Mouse (Mus musculus): ENCODE data around the gene Pla2g4a. TPM values are rescaled to one million over a fixed set of nuclear protein-coding genes. Genes with fewer than 3 reads are reported as not detected.

The Pla2g4a gene
- polyA plus RNA-seq (2016; fragmentation: Nextera tagmentation; extraction: Ambion mirVana), result 6.3 and 13.7 TPM in 2 replicates

DNA sequence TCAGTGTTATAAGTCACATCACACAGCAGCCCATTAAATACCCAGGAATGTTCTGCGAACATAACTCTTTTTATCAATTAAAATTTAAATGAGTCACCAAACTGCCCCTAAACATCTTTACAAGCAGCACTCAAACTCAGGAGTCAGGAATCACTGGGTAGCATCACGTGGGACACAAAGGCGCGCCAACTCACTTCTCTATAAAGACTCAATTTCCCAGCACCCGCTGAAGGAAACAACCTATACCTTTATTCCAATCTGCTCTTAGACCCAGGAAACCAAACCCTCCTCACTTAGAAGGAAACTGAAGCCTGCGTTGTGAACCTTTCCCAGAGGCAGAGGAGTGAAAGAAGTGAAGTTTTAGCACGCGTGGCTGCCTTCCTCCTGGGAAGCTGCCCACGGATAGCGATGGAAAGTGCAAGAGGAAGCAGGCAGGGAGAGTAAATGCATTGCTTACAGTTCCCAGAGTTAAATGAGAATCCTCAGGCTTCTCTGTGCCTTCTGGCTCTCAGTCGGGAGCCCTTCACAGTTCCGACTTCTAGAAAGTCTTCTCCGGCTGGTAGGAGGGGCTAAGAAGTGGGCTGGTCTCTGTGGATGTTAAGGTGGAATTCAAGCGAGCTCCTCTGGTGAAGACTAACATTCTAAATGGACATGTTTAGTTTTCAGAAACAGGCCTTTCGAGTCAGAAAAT is at the start of gene Pla2g4a:
TSS of gene Pla2g4a (minus strand) at position 557 of the 691 bp plus-strand sequence.
- 16% methylated on average over 15 of the region's 15 CpGs for WGBS
- Histone ChIP-seq H3K36me3 (no peaks in the 10 kb centered on the region), H3K27ac (peak within 1 kb of the TSS; percentile 76; the same call in 1 of the 2 replicates), H3K4me1 (no peaks in the 10 kb centered on the region), H3K27me3 (ENCODE audit: insufficient read depth, poor library complexity, severe bottlenecking) (no peaks in the 10 kb centered on the region), H3K9me3 (no peaks in the 10 kb centered on the region), H3K4me3 (peak within 1 kb of the TSS; percentile 59)
- no peak for DNase-seq (ENCODE audit: low spot score)

DNA sequence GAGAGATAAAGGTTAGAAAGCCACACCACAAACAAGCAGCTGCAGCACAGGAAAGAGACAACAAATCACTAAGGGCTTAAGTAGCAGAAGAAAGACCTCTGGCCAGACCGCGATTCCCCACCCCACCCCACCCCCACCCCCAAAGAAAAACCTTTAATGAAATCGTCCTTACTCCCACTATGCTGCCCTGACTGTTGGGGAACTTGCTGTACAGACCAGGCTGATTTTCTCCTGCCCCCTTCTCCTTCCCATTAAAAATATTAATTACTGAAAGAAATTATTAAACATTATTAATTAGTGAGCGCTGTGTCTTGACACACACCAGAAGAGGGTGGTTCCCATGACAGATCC is 49.5 kb upstream of the Pla2g4a start:
- no peaks in the 10 kb centered on the region for H3K4me1 ChIP-seq
- no peaks in the 10 kb centered on the region for H3K36me3 ChIP-seq
- no peaks in the 10 kb centered on the region for H3K9me3 ChIP-seq
- H3K4me3 ChIP-seq, result no peak overlapping the region
- H3K27ac ChIP-seq, result no peak overlapping the region
- WGBS, result 59% methylated on average over 4 of the region's 4 CpGs
- no peaks in the 10 kb centered on the region for H3K27me3 ChIP-seq (ENCODE audit: insufficient read depth, poor library complexity, severe bottlenecking)
- no peak for DNase-seq (ENCODE audit: low spot score)

DNA sequence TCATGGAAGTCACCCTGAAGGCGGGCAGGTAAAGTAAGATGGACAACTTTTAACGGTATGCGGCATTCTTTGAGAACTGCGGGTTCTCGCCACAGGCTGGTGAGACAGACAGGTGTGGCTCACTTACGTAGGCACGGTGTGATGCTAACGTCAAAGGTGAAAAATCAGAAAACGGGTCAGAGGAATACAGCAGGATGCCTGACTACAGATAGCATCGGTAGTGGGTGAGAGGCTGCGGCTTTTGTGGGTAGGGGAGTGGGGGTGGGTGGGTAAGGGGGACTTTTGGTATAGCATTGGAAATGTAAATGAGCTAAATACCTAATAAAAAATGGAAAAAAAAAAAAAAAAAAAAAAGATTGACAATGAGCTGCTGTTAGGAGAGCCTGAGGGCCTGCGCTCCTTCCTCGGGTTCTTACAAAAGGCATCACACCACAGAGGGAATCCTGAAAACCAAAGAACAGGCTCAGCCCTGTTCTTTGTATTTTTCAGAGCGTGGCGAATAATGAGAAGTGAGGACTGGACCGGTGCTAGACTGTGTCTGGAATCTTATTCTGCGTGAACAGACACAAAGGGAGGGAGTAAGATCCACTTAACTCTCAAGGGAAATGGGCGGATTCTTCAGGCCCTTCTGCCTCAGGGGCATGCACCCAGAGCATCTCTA is 49.0 kb upstream of the Pla2g4a start:
- H3K27me3 ChIP-seq (ENCODE audit: insufficient read depth, poor library complexity, severe bottlenecking), result no peaks in the 10 kb centered on the region
- H3K9me3 ChIP-seq, result no peaks in the 10 kb centered on the region
- no peaks in the 10 kb centered on the region for H3K36me3 ChIP-seq
- H3K4me1 ChIP-seq, result no peaks in the 10 kb centered on the region
- WGBS, result 84% methylated on average over 18 of the region's 18 CpGs
- no peak overlapping the region for H3K27ac ChIP-seq
- no peak overlapping the region for H3K4me3 ChIP-seq
- no peak for DNase-seq (ENCODE audit: low spot score)

DNA sequence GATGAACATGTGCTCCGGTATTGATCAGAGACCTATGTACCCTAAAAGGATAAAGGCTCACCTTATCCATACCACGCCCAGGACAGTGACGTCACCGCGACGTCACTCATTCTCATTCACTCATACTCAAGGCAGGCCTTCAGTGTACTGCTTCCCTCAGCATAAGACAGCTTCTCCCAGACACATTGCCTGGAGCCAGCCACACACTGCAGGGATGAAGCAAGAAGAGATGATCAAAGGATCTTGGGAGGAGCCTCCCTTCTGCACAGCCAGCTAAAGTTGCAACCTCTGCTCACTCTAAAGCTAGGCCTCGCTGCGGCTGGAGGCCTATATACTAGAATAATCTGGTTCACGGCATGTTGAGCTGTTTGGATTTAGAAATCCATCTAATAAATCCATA is 48.0 kb upstream of the Pla2g4a start:
- 85% methylated on average over 9 of the region's 9 CpGs for whole genome bisulfite sequencing
- no peaks in the 10 kb centered on the region for H3K9me3 ChIP-seq
- H3K4me1 ChIP-seq, result no peaks in the 10 kb centered on the region
- no peak for DNase-seq (ENCODE audit: low spot score)
- H3K36me3 ChIP-seq, result no peaks in the 10 kb centered on the region
- H3K27ac ChIP-seq, result no peak overlapping the region
- no peak overlapping the region for H3K4me3 ChIP-seq
- no peaks in the 10 kb centered on the region for H3K27me3 ChIP-seq (ENCODE audit: insufficient read depth, poor library complexity, severe bottlenecking)

DNA sequence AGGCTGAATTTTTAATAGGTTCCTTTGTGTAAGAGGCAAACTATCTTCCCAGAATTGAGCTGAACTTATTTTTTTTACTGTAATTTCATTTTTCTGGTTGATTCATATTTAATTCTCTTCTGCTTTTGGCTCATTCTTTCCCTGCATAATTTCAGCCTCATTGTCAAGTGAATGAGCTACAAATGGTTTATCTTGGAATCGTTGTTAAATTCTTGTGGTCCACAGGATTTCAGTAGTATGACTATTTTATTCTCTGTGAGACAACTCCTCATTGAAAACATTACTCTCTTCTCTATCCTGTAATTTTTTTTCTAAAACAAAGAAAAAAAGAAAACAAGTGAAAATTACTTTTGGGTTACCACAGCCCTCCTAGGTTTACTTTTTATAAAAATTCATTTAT is 14.5 kb upstream of the Pla2g4a start:
- no peak for DNase-seq (ENCODE audit: low spot score)
- 87% methylated on average over 1 of the region's 1 CpGs for WGBS
- Histone ChIP-seq H3K9me3 (no peaks in the 10 kb centered on the region), H3K36me3 (no peaks in the 10 kb centered on the region), H3K27ac (no peak overlapping the region), H3K27me3 (ENCODE audit: insufficient read depth, poor library complexity, severe bottlenecking) (no peaks in the 10 kb centered on the region), H3K4me3 (no peak overlapping the region), H3K4me1 (no peaks in the 10 kb centered on the region)

DNA sequence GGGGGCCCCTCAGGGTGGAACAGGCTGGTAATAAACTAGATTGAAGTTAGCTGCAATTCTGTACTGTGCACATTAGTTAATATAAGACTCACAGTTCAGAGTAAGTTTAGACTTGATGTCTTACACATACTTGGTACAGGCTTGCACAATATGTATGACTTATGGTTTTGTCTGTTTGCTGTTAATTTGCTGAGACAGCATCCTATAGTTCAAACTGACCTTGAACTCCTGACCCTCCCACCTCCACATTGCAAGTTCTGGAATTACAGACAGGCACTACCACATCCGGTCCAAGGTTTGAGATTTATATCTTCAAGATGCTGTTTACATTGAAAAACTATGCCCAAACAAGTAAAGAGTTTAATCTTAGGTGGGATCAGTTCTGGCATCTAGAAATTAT is 4.7 kb upstream of the Pla2g4a start:
- no peak for DNase-seq (ENCODE audit: low spot score)
- H3K27me3 ChIP-seq (ENCODE audit: insufficient read depth, poor library complexity, severe bottlenecking), result no peaks in the 10 kb centered on the region
- no peaks in the 10 kb centered on the region for H3K9me3 ChIP-seq
- no peaks in the 10 kb centered on the region for H3K4me1 ChIP-seq
- no peaks in the 10 kb centered on the region for H3K36me3 ChIP-seq
- H3K27ac ChIP-seq, result no peak overlapping the region
- no peak overlapping the region for H3K4me3 ChIP-seq
- WGBS, result 78% methylated on average over 1 of the region's 1 CpGs

DNA sequence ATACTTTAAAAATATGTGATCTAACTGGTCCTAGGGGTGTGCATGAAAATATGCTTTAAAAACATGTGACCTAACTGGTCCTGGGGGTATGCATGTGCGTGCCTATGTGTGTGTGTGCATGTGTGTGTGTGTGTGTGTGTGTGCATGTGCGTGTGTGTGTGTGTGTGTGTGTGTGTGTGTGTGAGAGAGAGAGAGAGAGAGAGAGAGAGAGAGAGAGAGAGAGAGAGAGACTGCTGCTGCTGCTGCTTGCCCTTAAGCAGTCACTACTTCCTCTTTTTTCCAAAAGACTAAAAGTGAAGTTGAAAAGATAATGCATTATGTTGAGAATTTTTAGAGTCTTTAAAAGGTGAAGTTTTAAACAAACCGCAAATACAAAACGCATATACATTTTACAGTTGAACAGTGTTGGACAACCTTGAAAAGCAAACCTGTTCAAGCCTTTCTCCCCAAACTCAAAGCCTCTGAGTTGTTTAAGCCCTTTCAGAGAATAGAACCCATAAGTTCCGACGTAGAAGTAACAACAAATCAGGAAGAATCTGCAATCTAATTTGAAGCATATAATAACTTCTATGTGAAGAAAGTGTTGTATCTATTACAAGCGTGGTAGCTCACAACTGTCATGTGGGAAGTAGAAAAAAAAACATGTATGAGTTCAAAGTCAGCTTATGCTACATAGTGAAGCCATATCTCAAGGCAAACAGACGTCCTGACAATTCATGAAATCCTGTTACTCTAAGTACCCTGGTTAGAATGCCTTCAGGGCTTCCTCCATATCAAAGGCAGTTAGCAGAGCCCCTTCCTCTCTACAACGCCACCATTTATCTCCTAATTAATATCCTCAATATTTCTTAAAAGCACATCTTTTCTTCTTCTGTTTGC is 574 bp upstream of the Pla2g4a start:
- Histone ChIP-seq H3K4me1 (no peaks in the 10 kb centered on the region), H3K9me3 (no peaks in the 10 kb centered on the region), H3K27me3 (ENCODE audit: insufficient read depth, poor library complexity, severe bottlenecking) (no peaks in the 10 kb centered on the region), H3K36me3 (no peaks in the 10 kb centered on the region), H3K27ac (no peak overlapping the region), H3K4me3 (peak overlapping the region; percentile 59)
- DNase-seq (ENCODE audit: low spot score), result no peak
- WGBS, result 72% methylated on average over 9 of the region's 9 CpGs

DNA sequence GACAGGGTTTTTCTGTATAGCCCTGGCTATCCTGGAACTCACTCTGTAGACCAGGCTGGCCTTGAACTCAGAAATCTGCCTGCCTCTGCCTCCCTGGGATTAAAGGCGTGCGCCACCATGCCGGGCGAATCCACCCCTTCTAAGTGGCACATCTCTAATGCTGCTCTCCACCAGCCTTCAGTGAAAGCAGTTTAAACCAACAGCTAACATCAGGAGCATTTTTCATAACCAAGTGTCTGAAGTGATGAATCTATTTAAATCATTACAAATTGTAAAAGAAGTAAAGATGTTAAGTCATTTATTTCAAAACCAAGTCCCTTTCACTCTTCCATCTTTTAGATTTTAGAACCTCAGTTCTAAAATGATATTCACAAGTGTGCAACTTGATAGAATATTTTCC is 839 bp downstream of the Pla2g4a start:
- no peaks in the 10 kb centered on the region for H3K9me3 ChIP-seq
- H3K4me3 ChIP-seq, result peak overlapping the region; percentile 59; the same call in 1 of the 2 replicates
- H3K4me1 ChIP-seq, result no peaks in the 10 kb centered on the region
- DNase-seq (ENCODE audit: low spot score), result no peak
- H3K36me3 ChIP-seq, result no peaks in the 10 kb centered on the region
- no peaks in the 10 kb centered on the region for H3K27me3 ChIP-seq (ENCODE audit: insufficient read depth, poor library complexity, severe bottlenecking)
- no peak overlapping the region for H3K27ac ChIP-seq
- 95% methylated on average over 4 of the region's 4 CpGs for WGBS

DNA sequence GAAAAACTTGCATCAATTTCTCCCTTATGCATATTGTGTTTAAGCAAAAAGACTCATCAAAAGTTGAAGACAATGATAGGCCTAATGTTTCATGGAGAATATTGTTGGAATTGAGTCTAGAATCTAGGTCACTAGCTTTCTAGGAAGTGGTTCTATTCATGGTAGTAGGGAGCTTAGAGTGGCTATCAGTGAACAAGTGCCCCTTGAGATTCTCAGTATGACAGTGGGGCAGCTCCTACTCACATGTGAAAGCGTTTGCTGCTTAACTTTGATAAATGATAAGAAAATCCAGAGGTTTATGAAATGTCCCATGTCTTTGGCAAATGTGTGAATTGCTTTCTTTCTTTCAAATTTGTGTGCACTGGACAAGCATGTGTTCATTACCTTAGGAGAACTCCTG is 2.0 kb downstream of the Pla2g4a start:
- no peak overlapping the region for H3K27ac ChIP-seq
- H3K4me1 ChIP-seq, result no peaks in the 10 kb centered on the region
- no peak for DNase-seq (ENCODE audit: low spot score)
- H3K27me3 ChIP-seq (ENCODE audit: insufficient read depth, poor library complexity, severe bottlenecking), result no peaks in the 10 kb centered on the region
- no peaks in the 10 kb centered on the region for H3K36me3 ChIP-seq
- 27% methylated on average over 1 of the region's 1 CpGs for WGBS
- H3K9me3 ChIP-seq, result no peaks in the 10 kb centered on the region
- H3K4me3 ChIP-seq, result no peak overlapping the region

DNA sequence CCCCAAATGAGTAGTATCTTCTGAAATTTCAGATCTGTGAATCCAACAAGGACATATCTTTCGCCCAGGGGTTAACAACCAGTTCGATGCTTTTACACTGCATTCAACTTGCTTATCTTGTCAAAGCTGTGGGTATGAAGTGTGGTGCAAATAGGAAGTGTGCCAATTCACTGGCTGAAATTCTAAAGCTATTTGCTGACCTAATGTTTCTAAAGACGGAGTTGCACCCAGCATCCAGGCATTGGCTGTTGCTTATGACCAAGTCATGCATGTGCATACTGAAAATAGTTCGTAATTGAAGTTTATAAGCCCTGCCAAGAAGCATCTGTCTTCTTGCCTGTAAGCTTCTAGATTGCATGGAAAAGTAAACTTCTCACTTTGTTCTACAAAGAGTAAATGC is 5.6 kb downstream of the Pla2g4a start:
- Histone ChIP-seq H3K9me3 (no peaks in the 10 kb centered on the region), H3K27me3 (ENCODE audit: insufficient read depth, poor library complexity, severe bottlenecking) (no peaks in the 10 kb centered on the region), H3K36me3 (no peaks in the 10 kb centered on the region), H3K4me3 (no peak overlapping the region), H3K27ac (no peak overlapping the region), H3K4me1 (no peaks in the 10 kb centered on the region)
- no peak for DNase-seq (ENCODE audit: low spot score)
- 59% methylated on average over 4 of the region's 4 CpGs for WGBS

DNA sequence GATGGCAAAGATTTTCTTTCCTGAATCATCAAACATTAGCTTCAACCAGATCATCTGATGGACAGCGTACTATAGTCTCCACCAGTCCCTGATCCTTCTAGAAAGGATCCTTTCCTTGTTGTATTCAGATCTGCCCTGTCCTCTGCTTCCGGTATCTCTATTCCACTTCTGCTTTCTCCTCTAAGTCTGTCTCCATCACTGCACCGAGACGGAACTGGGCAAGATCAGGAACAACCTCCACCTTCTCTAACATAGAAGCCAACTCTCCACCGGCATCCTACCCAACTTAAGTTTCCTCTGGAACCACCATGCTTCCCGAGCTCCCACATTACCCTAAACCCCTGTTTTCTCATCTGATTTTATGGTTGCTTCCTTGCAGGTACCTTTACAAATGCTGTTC is 7.1 kb downstream of the Pla2g4a start:
- Histone ChIP-seq H3K27me3 (ENCODE audit: insufficient read depth, poor library complexity, severe bottlenecking) (no peaks in the 10 kb centered on the region), H3K4me1 (no peaks in the 10 kb centered on the region), H3K4me3 (no peak overlapping the region), H3K27ac (no peak overlapping the region), H3K36me3 (no peaks in the 10 kb centered on the region), H3K9me3 (no peaks in the 10 kb centered on the region)
- WGBS, result 86% methylated on average over 6 of the region's 6 CpGs
- no peak for DNase-seq (ENCODE audit: low spot score)

DNA sequence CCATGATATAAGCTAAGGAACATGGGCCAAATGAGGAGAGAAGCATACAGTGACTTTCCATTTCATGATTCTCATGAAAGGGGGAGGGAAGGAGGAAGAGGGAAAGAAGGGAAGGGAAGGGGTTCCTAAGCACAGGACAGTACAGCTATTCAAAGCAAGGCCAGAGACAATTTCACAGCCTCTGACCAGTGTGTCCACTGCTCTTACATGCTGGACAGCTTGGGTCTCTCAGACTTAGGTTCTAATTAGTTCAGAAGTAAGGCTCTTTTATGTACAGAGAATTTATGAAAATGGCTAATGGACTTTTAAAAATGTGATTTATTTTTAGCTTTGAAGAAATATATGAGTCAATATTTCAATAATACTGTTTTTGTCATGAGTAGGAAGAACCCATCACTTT is 9.0 kb downstream of the Pla2g4a start:
- Histone ChIP-seq H3K4me3 (no peak overlapping the region), H3K27me3 (ENCODE audit: insufficient read depth, poor library complexity, severe bottlenecking) (no peaks in the 10 kb centered on the region), H3K4me1 (no peaks in the 10 kb centered on the region), H3K9me3 (no peaks in the 10 kb centered on the region), H3K36me3 (no peaks in the 10 kb centered on the region), H3K27ac (no peak overlapping the region)
- no peak for DNase-seq (ENCODE audit: low spot score)

DNA sequence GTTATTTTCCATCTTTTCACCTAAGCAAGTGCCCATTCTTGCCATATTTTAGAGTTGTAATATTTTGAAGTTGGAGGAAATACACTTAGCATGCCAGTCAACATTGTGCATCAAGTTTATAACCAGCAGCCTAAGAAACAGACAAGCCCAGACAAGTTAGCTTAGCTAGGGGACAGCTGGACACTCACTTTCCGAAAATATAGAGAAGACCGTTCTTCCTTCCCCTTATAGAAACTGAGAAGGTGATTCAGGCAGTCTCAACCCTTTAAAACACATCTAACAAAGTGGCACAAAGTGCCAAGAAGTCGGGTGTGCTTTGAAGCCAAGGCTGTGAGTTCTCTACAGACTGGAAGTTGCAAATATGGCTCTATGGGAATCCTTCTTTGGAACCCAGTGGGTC is 10.4 kb downstream of the Pla2g4a start:
- H3K4me3 ChIP-seq, result no peak overlapping the region
- no peaks in the 10 kb centered on the region for H3K36me3 ChIP-seq
- 79% methylated on average over 3 of the region's 3 CpGs for WGBS
- no peaks in the 10 kb centered on the region for H3K4me1 ChIP-seq
- H3K9me3 ChIP-seq, result no peaks in the 10 kb centered on the region
- no peaks in the 10 kb centered on the region for H3K27me3 ChIP-seq (ENCODE audit: insufficient read depth, poor library complexity, severe bottlenecking)
- no peak for DNase-seq (ENCODE audit: low spot score)
- no peak overlapping the region for H3K27ac ChIP-seq
